Mouse (Mus musculus): ENCODE data around the gene Rap1gap2.

- no peak for TF ChIP-seq ZMIZ1 (IDR thresholded peaks at IDR 0.05; ENCODE audit: low read depth, low read length)
- TF ChIP-seq EP300 (IDR thresholded peaks at IDR 0.05; ENCODE audit: low read length), result no peak
- no peak for TF ChIP-seq CTCF (conservative IDR thresholded peaks at IDR 0.05 in 1 of 2, IDR thresholded peaks at IDR 0.05 in 1 of 2; ENCODE audit: low read depth in 2 of 2, low read length in 2 of 2)
- TF ChIP-seq UBTF (IDR thresholded peaks at IDR 0.05; ENCODE audit: low read depth, low read length), result no peak
- TF ChIP-seq JUN (IDR thresholded peaks at IDR 0.05; ENCODE audit: insufficient read depth, low read depth, low read length), result no peak
- no peak for TF ChIP-seq TBP (conservative IDR thresholded peaks at IDR 0.05; ENCODE audit: low read depth, low read length)
- no peak for TF ChIP-seq POLR2A (IDR thresholded peaks at IDR 0.05; ENCODE audit: low read depth, low read length)
- no peak for TF ChIP-seq JUND (conservative IDR thresholded peaks at IDR 0.05; ENCODE audit: low read depth, low read length)
- TF ChIP-seq RCOR1 (conservative IDR thresholded peaks at IDR 0.05; ENCODE audit: low read depth, low read length), result no peak
- no peak for TF ChIP-seq ZKSCAN1 (IDR thresholded peaks at IDR 0.05; ENCODE audit: borderline replicate concordance, low read depth, low read length)
- TF ChIP-seq ELF1 (IDR thresholded peaks at IDR 0.05; ENCODE audit: low read depth, low read length), result no peak
- TF ChIP-seq E2F4 (IDR thresholded peaks at IDR 0.05; ENCODE audit: insufficient replicate concordance, low read depth, low read length), result no peak
- TF ChIP-seq NELFE (IDR thresholded peaks at IDR 0.05; ENCODE audit: low read depth, low read length), result no peak
Measured at GRCm38 (mm10) chr11:74433000-74433399, 177.7 kb downstream of the Rap1gap2 start.
